Mouse (Mus musculus) ES-E14 (cell line): ENCODE data around the gene Ano10. TPM values are rescaled to one million over a fixed set of nuclear protein-coding genes. Genes with fewer than 3 reads are reported as not detected.

ENCODE experiments used
- DNase-seq: peaks from one replicate; pipeline ENCODE4 v3.0.0-alpha.2; 2013; ENCODE audit warnings: low read depth, low spot score
- H3K27ac ChIP-seq: 2 replicates; pipeline ENCODE4 v1.5.1; 2012; ENCODE audit warnings: low read depth, mild to moderate bottlenecking, low read length, moderate library complexity, mixed read lengths; ENCODE audit not compliant: poor library complexity, insufficient read depth, severe bottlenecking
- H3K36me3 ChIP-seq: 2 replicates; pipeline ENCODE4 v1.6.1; 2012; ENCODE audit warnings: mild to moderate bottlenecking, low read length, moderate library complexity, mixed read lengths; ENCODE audit not compliant: control insufficient read depth, poor library complexity, insufficient read depth, severe bottlenecking
- H3K4me1 ChIP-seq, 2 experiments: fragments of 150-350 bp in 1 of 2; sonication (generic) in 1 of 2; 2 replicates each; pipeline ENCODE4 v1.6.1; 2012; ENCODE audit warnings: low read length in 2 of 2, mild to moderate bottlenecking in 1 of 2, mixed read lengths in 1 of 2; ENCODE audit not compliant: control insufficient read depth in 2 of 2, insufficient read depth in 2 of 2, poor library complexity in 1 of 2
- H3K4me3 ChIP-seq, 2 experiments: fragments of 150-350 bp in 1 of 2; sonication (generic) in 1 of 2; 2 replicates each; pipeline ENCODE4 v1.5.1; 2012; ENCODE audit warnings: low read length in 2 of 2, low read depth in 1 of 2, mild to moderate bottlenecking in 1 of 2, mixed read lengths in 1 of 2; ENCODE audit not compliant: insufficient read depth in 1 of 2, poor library complexity in 1 of 2, severe bottlenecking in 1 of 2
- H3K9ac ChIP-seq: 2 replicates; pipeline ENCODE4 v1.6.1; 2012; ENCODE audit warnings: low read depth, mild to moderate bottlenecking, low read length, mixed read lengths; ENCODE audit not compliant: poor library complexity, insufficient read depth, severe bottlenecking
- H3K9me3 ChIP-seq: fragments of 150-350 bp; sonication (generic); 2 replicates; pipeline ENCODE4 v1.6.1; 2012; ENCODE audit warnings: low read depth, mild to moderate bottlenecking, low read length; ENCODE audit not compliant: control insufficient read depth, insufficient read depth
- CHD2 ChIP-seq: IDR thresholded peaks from 2 replicates; pipeline ENCODE4 v1.6.1; 2014; ENCODE audit warnings: mild to moderate bottlenecking, low read depth, low read length, inconsistent platforms
- HCFC1 ChIP-seq: IDR thresholded peaks from 2 replicates; pipeline ENCODE4 v1.6.1; 2012; ENCODE audit warnings: low read length, inconsistent platforms, borderline replicate concordance; ENCODE audit not compliant: insufficient read depth
- MAFK ChIP-seq: IDR thresholded peaks from 2 replicates; pipeline ENCODE4 v1.6.1; 2014; ENCODE audit warnings: mild to moderate bottlenecking, low read depth, low read length, inconsistent platforms; ENCODE audit not compliant: insufficient read depth
- ZC3H11A ChIP-seq: IDR thresholded peaks from 2 replicates; pipeline ENCODE4 v1.6.1; 2012; ENCODE audit warnings: low read depth, mild to moderate bottlenecking, inconsistent platforms, low read length, borderline replicate concordance
- ZNF384 ChIP-seq: IDR thresholded peaks from 2 replicates; pipeline ENCODE4 v1.6.1; 2012; ENCODE audit warnings: low read depth, low read length, inconsistent platforms
- in situ Hi-C, 2 experiments: fragments of 600-800 bp; cut with MboI; formaldehyde crosslinking; loops; one replicate each; pipeline ENCODE4 v1.15.1; 2025; ENCODE audit warnings: low sequenced_read_pairs in 2 of 2, inconsistent platforms in 1 of 2; ENCODE audit not compliant: unreplicated experiment in 2 of 2
- total RNA-seq: library from RNA; depleted of rRNA; stranded (reverse); fragments of 300-350 nt; gene quantifications from 2 replicates; pipeline ENCODE4 v1.2.3, GENCODE M21; 2012

The Ano10 gene
- total RNA-seq, 1 experiment = 13.7 TPM

- no peak for DNase-seq
- H3K4me3 ChIP-seq = no peak overlapping the region
- H3K9me3 ChIP-seq = no peaks in the 10 kb centered on the region
- TF ChIP-seq MAFK = no peak
- TF ChIP-seq CHD2 = no peak
- no peak for TF ChIP-seq HCFC1
- no peak for TF ChIP-seq ZNF384
- no peak for TF ChIP-seq ZC3H11A
- no peaks in the 10 kb centered on the region for H3K4me1 ChIP-seq
- in situ Hi-C loops = no loop called here
- no peaks in the 10 kb centered on the region; the same call in 1 of the 2 replicates for H3K36me3 ChIP-seq
- no peak overlapping the region for H3K9ac ChIP-seq
- no peak overlapping the region for H3K27ac ChIP-seq
These were observed 137.2 kb downstream of the Ano10 start for GRCm38 (mm10) chr9:122157079-122157441.

GRCm38 (mm10) chr9:122156389-122157078, 137.7 kb downstream of the Ano10 start:
- no peaks in the 10 kb centered on the region for H3K4me1 ChIP-seq
- TF ChIP-seq ZNF384 (no peak), CHD2 (no peak), MAFK (no peak)
- DNase-seq = no peak
- H3K9ac ChIP-seq = no peak overlapping the region
- no peaks in the 10 kb centered on the region; the same call in 1 of the 2 replicates for H3K36me3 ChIP-seq
- H3K9me3 ChIP-seq = no peaks in the 10 kb centered on the region
- no peak overlapping the region for H3K27ac ChIP-seq
- H3K4me3 ChIP-seq = no peak overlapping the region
- in situ Hi-C loops = no loop called here

- Histone ChIP-seq H3K9me3 (no peaks in the 10 kb centered on the region), H3K36me3 (no peaks in the 10 kb centered on the region; the same call in 1 of the 2 replicates), H3K4me3 (no peak overlapping the region), H3K27ac (no peak overlapping the region), H3K4me1 (no peaks in the 10 kb centered on the region), H3K9ac (no peak overlapping the region)
- no peak for DNase-seq
- no peak for TF ChIP-seq HCFC1
- TF ChIP-seq ZNF384 = no peak
- TF ChIP-seq MAFK = no peak
- no peak for TF ChIP-seq CHD2
- TF ChIP-seq ZC3H11A = no peak
- in situ Hi-C loops = no loop called here
These were observed 139.0 kb downstream of the Ano10 start for GRCm38 (mm10) chr9:122155193-122155592.

GRCm38 (mm10) chr9:122153436-122153835, 140.8 kb downstream of the Ano10 start:
- H3K4me1 ChIP-seq = no peaks in the 10 kb centered on the region
- in situ Hi-C loops = no loop called here
- no peak for DNase-seq
- TF ChIP-seq CHD2 = no peak
- no peak for TF ChIP-seq MAFK
- no peak for TF ChIP-seq HCFC1
- no peak for TF ChIP-seq ZC3H11A
- no peak for TF ChIP-seq ZNF384
- H3K4me3 ChIP-seq = no peak overlapping the region
- no peak overlapping the region for H3K9ac ChIP-seq
- no peaks in the 10 kb centered on the region for H3K9me3 ChIP-seq
- H3K27ac ChIP-seq = no peak overlapping the region
- no peaks in the 10 kb centered on the region; the same call in 1 of the 2 replicates for H3K36me3 ChIP-seq

DNA sequence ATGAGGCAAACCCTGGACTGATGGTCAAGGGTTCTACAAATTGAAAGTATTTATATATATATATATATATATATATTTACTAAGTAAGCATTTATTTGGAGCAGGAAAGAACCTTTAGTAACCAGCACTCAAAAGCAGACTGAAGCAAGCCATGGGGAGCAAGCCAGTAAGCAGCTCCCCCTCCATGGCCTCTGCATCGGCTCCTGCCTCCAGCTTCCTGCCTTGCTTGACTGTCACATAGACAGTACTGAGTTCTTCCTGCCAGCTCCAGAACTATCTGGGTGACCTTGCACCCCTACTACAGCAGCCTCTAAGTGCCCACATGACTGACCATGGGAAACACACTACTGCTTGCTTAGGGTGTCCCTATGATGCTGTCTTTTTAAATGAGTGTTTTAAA, 141.7 kb downstream of the Ano10 start:
- in situ Hi-C loops = no loop called here
- no peak for DNase-seq
- TF ChIP-seq ZC3H11A (no peak), ZNF384 (no peak), CHD2 (no peak), MAFK (no peak), HCFC1 (no peak)
- Histone ChIP-seq H3K27ac (no peak overlapping the region), H3K9me3 (no peaks in the 10 kb centered on the region), H3K36me3 (no peaks in the 10 kb centered on the region), H3K4me3 (no peak overlapping the region), H3K9ac (no peak overlapping the region), H3K4me1 (no peaks in the 10 kb centered on the region)
